Mouse (Mus musculus) stomach, embryonic 16.5 days (tissue): ENCODE data around the gene Gpr141. TPM values are rescaled to one million over a fixed set of nuclear protein-coding genes. Genes with fewer than 3 reads are reported as not detected.

Experiments
- ATAC-seq: fragments of 200-750 bp; cut with Nextera tagmentation; 2 replicates; pipeline ENCODE4 v1.8.0; 2017; ENCODE audit warnings: moderate number of reproducible peaks, moderate TSS enrichment; ENCODE audit not compliant: insufficient read depth, low FRiP score
- H3K27ac ChIP-seq: fragments of 300-500 bp; sonication (generic); 2 replicates; pipeline ENCODE4 v1.5.1; 2014; ENCODE audit warnings: low read length
- H3K27me3 ChIP-seq: fragments of 300-500 bp; sonication (generic); 2 replicates; pipeline ENCODE4 v1.6.1; 2014; ENCODE audit warnings: low read length, control low read depth, mixed read lengths; ENCODE audit not compliant: control insufficient read depth, insufficient read depth
- H3K36me3 ChIP-seq: fragments of 300-500 bp; sonication (generic); 2 replicates; pipeline ENCODE4 v1.6.1; 2014; ENCODE audit warnings: low read length; ENCODE audit not compliant: control insufficient read depth, insufficient read depth
- H3K4me1 ChIP-seq: fragments of 300-500 bp; sonication (generic); 2 replicates; pipeline ENCODE4 v1.6.1; 2014; ENCODE audit warnings: low read length, control low read depth, mixed read lengths; ENCODE audit not compliant: control insufficient read depth, insufficient read depth
- H3K4me2 ChIP-seq: fragments of 300-500 bp; sonication (generic); 2 replicates; pipeline ENCODE4 v1.6.1; 2014; ENCODE audit warnings: low read depth, low read length, mixed read lengths
- H3K4me3 ChIP-seq: fragments of 300-500 bp; sonication (generic); replicated peaks from 2 replicates; pipeline ENCODE4 v1.5.1; 2014; ENCODE audit warnings: mild to moderate bottlenecking, low read length
- H3K9ac ChIP-seq: fragments of 300-500 bp; sonication (generic); 2 replicates; pipeline ENCODE4 v1.6.1; 2014; ENCODE audit warnings: low read length
- H3K9me3 ChIP-seq: fragments of 300-500 bp; sonication (generic); replicated peaks from 2 replicates; pipeline ENCODE4 v1.6.1; 2016; ENCODE audit warnings: low read length, control low read depth; ENCODE audit not compliant: control insufficient read depth
- WGBS: fragments of 180-500 bp; shearing (Covaris S2); extraction: QIAGEN DNeasy Blood & Tissue Kit; methylation state at CpG from one replicate; pipeline ENCODE4 v1.1.7; 2014; 5-methylcytosine and 5-hydroxymethylcytosine counted together
- polyA plus RNA-seq: library from polyadenylated mRNA; unstranded; fragments of >200 nt; fragmentation: Nextera tagmentation; extraction: Ambion mirVana; gene quantifications from 2 replicates; pipeline ENCODE4 v1.2.1, GENCODE M21; 2015

Gene Gpr141
- polyA plus RNA-seq, 1 experiment from 2014 or later: 2.5 TPM

DNA sequence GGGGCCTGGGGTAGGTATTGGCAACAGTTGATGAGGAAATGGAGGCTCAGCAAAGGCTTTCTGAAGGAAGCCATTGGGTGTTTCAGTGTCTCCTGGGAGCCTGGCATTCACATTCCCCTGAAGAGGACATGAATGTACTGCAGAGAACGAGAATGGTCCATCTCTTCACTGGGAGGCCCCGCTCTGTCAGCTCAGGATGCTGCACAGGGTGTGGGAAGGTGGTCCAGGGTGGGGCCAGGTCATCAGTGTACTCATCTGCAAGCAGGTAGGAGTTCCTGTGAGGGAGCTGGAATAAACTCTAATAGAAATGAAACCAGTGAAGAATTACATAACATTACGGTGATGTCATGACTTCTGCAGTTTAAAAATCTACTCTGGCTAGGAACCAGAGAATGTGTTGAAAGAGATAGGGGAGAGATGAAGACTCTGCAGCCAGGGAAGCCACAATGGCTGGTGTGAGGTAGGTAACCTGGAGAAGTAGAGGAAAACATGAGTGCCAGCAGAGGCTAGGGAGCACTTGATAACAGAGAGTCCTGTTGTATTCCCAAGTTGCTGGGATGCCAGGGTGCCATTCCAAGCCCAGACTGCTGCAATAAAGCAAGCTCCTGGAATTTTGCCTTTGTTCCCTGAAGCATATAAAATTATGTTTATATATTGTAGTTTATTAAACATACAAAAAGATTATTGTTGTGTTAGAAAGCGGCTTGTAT, 123.2 kb downstream of the Gpr141 start:
- Histone ChIP-seq H3K36me3 (no peaks in the 10 kb centered on the region), H3K9me3 (no peaks in the 10 kb centered on the region), H3K4me1 (no peaks in the 10 kb centered on the region), H3K27me3 (no peaks in the 10 kb centered on the region), H3K4me3 (no peak overlapping the region), H3K27ac (no peak overlapping the region), H3K4me2 (no peak overlapping the region), H3K9ac (no peak overlapping the region)
- WGBS: 76% methylated on average over 4 of the region's 4 CpGs
- ATAC-seq: no peak

Other genes starting within 250 kb of the Gpr141 start
- gene Epdr1, start 204.3 kb downstream of the Gpr141 start, polyA plus RNA-seq: 16.7 and 18.2 TPM in 2 replicates
- gene Sfrp4, start 201.2 kb downstream of the Gpr141 start, polyA plus RNA-seq: 12.0 and 12.2 TPM in 2 replicates
- gene Nme8, start 126.5 kb downstream of the Gpr141 start, polyA plus RNA-seq: not detected in 2 replicates